Mouse (Mus musculus) liver, adult (tissue): ENCODE measurements at regions not wholly inside any gene's neighbourhood (a gene's known extent, or its start where the extent isn't known, plus 50 kb on each side); places are given as distances from the start of the nearest gene placed in this dataset.

Source experiments
- GATA4 ChIP-seq: IDR thresholded peaks from 2 replicates; pipeline ENCODE4 v1.6.1; 2014; ENCODE audit warnings: mild to moderate bottlenecking, low read length; ENCODE audit not compliant: insufficient replicate concordance

DNA sequence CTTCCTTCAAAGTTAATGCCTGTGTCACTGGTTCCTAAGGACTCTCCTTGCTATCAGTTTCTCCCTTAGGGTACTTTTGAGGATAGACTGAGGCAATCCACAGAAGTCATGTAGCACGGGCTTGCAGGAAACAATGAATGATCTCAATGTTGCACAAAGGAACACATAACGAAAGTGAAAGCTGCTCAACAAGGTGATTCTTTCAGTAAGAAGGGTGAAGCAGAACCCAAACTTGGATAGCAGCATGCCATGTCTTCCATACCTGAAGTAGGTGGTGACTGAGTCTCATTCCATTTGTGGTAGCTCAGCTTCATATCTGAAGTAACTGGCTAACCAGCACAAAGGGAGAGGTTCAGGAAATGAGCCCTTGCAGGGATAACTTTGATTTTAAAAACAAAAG is 325.7 kb downstream of the H2al1j start:
- TF ChIP-seq GATA4 = no peak

DNA sequence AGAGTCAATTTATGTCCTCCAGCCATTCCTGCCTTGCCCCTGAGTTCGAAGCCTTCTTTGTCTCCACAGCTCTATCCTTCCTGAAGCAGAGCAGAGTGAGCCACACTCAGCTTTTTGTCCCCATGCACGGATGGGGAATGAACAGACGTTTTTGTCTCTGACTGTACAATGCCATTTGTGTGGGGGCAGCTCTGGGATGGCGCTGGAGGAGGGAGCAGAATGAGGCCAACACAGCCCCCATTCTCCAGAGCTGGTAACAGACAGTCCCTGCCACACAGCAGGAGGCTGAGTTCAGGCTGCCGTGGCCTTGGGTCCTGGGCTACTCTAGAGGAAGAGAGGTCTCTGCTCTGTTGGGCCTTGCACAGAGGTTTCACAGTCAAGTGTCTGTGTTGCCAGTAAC is 327.4 kb downstream of the H2al1j start:
- TF ChIP-seq GATA4 = no peak

DNA sequence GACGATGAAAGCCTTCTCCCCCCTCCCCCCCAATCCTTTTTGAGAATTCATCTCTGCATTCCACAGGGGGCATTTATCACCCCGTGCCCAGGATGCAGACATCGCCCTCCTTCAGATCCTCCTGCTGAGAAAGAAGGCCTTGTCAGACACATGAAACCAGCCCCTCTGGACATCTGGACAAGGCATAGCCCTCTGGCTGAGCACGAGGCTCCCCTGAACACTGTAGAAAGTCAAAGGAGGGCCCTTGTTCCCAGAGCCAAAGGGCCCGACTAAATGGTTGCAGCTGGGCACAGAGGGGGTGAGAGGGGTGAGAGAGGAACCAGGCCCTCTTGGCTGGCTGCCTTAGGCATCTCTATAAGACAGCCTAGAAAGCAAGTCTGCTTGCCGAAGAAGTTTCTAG is 327.8 kb downstream of the H2al1j start:
- TF ChIP-seq GATA4 = no peak

DNA sequence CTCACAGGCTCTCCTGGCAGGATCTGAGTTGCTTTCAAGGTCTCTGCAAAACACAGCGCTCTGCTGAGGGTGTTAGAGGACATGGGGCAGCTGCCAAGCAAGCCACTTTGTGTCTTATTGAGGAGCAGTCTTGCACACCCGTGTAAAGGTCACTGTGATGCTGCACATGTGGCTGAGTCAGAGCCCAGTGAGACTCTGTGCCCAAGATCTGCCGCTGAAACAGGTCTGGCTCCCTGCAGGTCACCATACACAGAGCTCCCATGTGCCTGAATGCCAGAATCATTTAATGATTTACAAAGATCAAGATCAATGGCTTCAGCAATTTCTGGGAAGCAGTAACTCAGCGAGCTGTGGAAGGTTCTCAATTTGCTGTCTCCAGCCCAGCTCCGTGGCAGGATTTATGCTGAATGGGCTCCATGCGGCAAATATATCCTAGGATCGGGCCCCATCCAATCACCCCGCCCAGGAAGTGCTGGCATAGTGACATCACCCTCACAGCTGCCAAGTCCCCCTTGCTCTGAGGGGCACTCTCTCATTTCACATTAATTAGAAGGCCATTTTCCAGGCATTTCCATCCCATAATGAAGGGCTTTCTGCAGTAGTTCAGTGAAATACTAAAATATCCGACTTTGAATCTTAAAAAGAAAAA is 330.1 kb downstream of the H2al1j start:
- TF ChIP-seq GATA4 = no peak

DNA sequence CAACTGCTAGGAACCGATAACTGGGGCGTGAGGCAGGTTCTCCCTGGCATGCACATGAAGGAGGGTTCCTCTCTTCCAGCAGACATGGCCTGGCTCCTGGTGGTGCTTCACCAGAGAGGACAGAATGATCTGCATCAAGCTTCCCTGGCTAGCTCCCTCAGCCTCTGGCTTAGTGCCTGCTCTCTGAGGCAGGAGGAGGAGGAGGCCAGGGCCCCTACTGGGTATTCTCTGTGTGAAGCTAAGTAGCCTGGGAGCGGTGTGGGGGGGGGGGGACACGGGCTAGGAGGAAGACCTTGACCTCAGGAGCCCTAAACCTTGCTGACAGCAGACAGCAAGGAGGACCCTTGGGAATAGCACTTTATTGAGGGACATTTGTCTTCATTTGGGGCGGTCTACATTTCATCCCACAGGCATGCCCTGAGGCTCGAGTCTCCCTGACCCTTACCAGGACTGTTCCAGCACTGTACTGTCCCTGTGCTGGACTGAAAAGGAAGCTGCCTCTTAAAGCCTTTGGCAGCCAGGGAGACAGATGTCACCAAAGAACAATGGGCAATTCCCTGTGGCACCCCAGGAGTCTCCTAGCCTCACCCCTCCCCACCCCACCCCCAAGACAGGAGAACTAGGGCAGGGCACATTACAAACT is 335.7 kb downstream of the H2al1j start:
- no peak for TF ChIP-seq GATA4

DNA sequence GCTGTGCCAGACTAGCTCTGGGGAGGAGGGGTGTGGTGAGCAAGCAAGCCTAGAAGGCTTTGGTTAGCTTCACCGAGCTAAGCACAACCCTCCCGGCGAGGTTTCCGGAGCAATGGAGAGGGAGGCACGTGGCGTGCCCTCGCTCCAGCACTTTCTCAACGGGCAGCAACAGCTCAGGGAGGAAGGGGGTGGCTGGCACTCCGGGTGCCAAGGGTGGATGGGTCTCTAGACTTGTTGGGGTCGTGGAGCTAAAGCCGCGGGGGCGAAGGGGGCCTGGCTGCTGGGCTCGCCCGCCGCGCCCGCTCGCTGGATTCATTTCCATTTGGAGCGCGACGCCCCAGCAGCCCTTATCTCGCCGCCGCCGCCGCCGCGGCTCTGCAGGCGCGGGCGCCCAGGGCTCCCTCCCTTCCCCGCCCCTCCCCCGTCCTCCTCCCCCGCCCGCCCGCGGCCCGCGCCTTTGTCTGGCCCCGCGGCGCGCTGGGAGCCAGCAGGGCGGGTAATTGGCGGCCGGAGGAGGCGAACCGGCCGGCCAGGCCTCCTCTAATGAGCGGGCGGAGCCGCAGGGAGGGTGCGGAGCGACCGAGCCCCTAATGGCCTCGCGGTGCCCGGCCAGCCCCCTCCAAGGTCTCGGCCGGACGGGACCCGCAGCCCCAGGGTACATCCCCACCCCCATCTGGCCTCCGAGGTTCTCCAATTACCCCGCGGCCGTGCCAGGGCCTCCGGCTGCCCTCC is 336.9 kb downstream of the H2al1j start:
- TF ChIP-seq GATA4 = peak; percentile 84; the same call in 1 of the 2 replicates

DNA sequence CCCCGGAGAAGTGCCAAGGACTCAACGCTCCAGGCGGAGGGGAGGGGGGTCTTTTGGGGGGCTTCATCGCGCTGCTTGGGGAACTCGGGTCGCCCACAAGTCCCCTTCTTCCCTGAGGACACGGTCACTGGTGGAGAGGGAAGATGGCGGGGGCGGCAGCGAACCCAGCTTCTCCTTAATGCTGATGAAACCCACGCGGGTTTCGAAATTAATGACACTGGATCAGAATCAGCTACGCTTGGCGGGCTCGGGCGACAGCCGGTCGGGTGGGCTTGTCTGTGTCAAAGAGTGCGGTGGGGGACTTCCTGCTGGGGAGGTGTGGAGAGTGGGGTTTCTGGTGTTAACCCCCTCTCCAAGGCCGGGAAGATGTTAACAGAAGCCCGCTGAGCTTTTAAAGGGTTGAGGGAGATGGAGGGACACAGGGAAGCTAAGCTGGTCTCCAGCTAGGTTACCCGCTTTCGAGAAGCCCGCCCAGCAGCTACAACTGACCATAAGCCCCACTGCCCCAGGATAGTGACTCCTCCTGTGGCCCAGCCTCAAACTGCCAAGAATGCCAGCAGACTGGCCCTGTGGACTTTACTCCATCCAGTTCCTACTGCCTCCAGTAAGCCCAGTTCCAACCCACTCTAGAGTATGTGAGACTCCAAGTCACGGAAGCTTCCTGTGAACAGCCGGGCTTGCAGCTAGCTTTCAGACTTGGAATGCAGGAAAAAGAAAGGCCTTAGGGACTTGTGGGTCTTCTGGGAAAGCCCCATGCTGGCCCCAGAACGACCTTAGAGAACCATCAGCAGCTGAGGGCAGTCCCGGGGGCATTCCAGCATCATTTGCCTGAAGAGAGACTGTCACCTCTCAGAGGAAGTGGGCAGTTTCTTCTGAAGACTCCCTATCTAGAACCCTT is 337.7 kb downstream of the H2al1j start:
- TF ChIP-seq GATA4 = no peak

DNA sequence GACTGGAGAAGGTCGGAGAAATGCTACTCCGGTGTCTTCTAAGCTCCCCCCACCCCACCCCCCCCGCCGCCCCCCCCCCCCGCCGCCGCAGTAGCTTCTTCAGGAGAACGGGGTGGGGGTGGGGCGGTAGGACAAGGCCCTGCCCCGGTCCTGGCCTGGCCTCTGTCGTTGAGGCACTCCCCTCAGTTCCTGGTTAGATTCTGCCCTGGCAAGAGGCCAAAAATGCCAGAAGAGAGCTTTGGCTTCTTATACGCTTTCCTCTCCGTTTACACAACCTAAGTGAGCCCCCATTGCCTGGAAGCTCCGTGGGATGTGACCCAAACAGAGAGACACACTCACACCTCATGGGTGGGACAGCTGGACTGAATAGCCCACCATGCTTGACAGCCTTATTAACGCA is 338.9 kb downstream of the H2al1j start:
- TF ChIP-seq GATA4 = no peak

DNA sequence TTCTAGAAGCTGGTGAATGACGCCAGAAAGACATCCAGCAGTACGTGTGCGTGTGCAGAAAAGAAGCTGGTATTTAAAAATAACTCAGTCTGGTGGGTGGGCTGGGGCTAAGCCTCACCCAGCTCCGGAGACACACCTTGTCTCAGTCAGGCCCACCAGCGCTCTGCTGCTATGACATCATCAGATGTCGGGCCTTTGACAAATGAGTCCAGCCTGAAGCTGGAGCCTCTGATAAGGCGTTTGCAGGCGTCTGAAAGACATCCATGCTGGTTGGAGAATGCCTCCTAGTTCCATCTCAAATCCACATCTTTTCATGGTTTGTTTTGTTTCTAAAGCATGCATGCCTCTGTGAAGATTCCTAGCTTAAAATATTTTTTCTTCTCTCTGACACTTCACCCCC is 344.2 kb downstream of the H2al1j start:
- no peak for TF ChIP-seq GATA4

DNA sequence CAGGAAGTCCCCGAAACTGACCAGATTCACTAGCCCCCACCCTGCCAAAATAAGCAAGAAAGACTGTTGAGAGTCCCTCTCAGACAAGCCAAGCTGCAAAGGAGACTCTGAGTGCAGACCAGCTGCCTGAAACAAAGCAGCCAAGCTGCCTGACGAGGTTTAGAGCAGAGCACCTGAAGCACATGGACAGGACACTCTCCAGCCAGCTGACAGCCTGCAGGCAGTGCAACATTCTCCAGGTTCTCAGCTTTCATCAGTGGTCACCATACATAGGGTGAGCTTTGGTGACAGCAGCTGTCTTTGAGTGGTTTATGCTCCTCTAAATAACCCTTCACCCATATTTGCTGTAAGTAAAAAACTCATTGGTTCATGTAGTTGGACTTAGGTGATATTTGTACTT is 350.5 kb downstream of the H2al1j start:
- TF ChIP-seq GATA4 = no peak

DNA sequence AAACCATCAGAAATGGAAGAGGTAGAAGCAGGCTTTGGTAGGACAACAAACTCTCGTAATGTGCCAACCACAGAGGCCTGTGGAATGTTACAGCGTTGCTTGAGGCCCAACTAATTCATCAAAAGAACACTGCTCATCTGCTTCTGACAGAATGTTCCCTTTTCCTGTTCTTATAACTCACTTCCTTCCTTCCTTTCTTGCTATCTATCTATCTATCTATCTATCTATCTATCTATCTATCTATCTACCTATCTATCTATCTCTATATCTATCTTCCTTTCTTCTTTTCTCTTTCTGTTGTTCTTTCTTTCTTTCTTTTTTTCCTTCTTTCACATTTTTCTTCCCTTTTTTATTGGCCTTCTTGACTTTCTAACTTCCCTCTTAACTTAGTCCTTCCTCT is 353.7 kb downstream of the H2al1j start:
- TF ChIP-seq GATA4 = no peak

DNA sequence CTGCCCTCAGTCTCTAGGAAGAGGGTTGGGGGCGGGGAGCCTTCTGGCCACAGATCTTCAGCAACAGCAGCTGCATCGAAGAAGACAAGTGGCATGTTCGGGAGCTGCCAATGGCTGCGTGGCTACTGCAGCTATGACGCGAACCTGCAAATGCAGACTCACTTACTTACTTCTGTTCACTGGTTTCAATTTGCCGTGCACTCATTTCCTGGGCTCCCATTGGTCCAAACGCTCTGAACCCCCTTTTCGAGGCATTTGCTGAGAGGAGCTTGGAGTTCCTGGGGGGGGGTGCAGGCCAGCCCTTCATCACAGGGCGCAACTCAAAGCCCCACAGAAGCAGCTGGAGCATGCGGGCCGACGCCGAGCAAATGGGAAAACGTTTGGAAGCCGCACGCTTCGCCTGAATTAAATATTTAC is 362.4 kb downstream of the H2al1j start:
- TF ChIP-seq GATA4 = no peak

DNA sequence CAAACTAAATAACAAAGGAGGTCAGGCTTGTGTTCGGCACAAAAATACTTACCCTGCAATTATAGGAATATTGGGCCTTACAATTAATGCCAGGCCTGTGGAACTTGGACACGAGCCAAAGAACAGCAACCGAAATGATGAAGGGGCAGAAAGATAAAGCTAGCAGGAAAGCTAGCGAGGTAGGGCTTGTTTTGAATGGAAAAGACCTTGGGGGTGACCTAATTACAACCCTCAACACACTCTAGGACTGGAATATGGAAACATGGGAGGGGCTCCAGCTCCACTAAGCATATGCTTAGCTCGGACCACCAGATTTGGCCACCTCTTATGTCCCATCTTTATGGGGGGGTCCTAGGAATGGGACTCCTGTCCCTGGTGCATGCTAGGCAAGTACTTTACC is 362.8 kb downstream of the H2al1j start:
- no peak for TF ChIP-seq GATA4

DNA sequence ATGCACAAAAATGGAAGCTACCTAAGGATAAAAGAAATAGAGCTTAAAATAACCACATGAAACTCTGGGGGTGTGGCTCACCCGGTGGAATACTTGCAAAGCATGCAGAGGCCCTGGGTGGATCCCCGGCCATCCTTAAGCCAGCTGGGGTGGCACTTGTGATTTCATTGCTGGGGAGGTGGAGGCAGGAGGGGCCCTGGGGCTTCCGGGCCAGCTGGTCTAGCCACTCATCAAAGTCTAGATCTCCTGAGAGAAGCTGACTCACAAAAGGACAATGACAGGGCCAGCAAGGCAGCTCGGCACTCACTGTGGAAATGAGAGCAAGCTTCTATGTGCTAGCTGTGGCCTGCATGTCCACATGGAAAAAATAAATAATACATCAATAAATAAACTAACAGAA is 363.4 kb downstream of the H2al1j start:
- TF ChIP-seq GATA4 = no peak

DNA sequence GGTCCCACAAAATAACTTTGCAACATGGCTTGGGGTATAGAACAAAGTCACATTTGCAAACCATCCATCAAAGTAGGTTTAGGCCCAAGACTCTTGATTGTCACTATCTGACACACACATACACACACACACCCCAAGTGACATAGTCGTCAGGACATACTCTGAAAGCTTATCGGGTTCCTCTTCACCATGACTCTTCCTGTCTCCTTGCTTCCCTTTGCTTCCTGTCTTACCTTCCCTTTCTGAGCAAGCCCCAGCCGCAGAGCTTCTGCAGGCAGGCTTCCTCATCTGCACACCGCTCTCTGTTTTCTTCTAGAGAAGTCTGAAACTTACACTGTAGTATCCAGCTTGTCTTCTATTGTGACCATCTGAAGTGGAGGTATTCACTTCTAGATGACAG is 368.9 kb downstream of the H2al1j start:
- TF ChIP-seq GATA4 = no peak

DNA sequence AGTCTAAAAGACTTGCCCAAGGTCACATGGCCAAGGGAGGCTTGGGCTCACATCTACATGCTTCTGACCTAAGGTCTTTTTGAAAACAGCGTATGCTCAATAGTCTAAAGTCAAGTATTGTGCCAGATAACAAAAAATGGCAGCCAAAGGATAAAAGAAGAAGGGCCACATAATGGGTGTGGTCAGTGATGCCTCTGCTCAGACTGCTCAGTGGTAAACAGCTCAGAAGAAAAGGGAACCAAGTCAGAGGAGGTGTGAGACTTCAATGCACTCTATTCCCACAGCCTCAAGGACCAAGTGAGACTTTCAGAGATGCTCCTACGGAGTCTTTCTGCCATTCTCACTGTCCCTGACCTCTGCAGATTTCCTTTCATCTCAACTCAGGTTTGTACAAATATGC is 373.5 kb downstream of the H2al1j start:
- TF ChIP-seq GATA4 = no peak
